Mouse (Mus musculus): Measurements from ENCODE around the gene Dock8. TPM values are rescaled to one million over a fixed set of nuclear protein-coding genes. Genes with fewer than 3 reads are reported as not detected.

Dock8 gene
- total and polyA plus RNA-seq, 3 experiments, result 16.1 to 30.1 TPM; not detected in 1

DNA sequence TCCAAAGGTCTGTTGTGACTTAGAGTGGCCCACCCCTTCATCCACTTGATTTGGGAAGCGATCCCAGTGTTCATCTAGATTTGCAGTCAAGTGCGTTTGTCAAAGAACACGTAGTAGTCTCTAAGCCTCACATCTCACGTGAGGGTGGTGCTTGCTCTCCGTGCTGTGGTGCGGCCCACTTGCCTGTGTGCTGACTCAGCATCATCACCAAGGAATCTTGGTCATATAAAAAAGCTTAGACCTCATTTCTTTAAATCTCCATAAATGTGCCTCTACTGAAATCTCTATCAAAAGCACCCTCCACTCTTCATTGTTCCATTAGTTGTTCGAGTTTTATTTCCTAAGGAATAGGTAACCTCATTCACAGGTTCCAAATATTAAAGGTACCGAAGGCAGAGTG lies 107.0 kb downstream of the Dock8 start:
- H3K4me1 ChIP-seq (ENCODE audit: control insufficient read depth in 1 of 2, insufficient read depth in 2 of 2, low read length in 2 of 2), result no peaks in the 10 kb centered on the region
- no peaks in the 10 kb centered on the region for H3K79me2 ChIP-seq (ENCODE audit: control insufficient read depth, insufficient read depth, low read length, poor library complexity)
- no peak overlapping the region for H3K4me3 ChIP-seq (ENCODE audit: control insufficient read depth in 1 of 2, insufficient read depth in 1 of 2, low read depth in 2 of 2, low read length in 2 of 2)
- no peaks in the 10 kb centered on the region for H3K9me3 ChIP-seq (replicated peaks; ENCODE audit: insufficient read depth, low read length)
- no peak for DNase-seq (ENCODE audit: low read depth, low spot score)
- peaks cover 0 to 30% of the 10 kb centered on the region in 2 experiments; a peak in 2 of 4 replicates for H3K36me3 ChIP-seq (ENCODE audit: control insufficient read depth in 1 of 2, insufficient read depth in 2 of 2, low read length in 2 of 2)
- TF ChIP-seq HCFC1 (IDR thresholded peaks at IDR 0.05; ENCODE audit: low read depth, low read length) (no peak), KAT2A (conservative IDR thresholded peaks at IDR 0.05; ENCODE audit: low read depth, low read length) (no peak), SIN3A (IDR thresholded peaks at IDR 0.05; ENCODE audit: low read length) (no peak), E2F4 (IDR thresholded peaks at IDR 0.05; ENCODE audit: borderline replicate concordance, low read depth, low read length) (no peak), ETS1 (IDR thresholded peaks at IDR 0.05; ENCODE audit: low read depth, low read length) (no peak), ZC3H11A (IDR thresholded peaks at IDR 0.05; ENCODE audit: low read depth, low read length) (no peak), MAFK (IDR thresholded peaks at IDR 0.05; ENCODE audit: borderline replicate concordance, low read depth, low read length) (peak; percentile 30; the same call in 1 of the 2 replicates), TCF12 (IDR thresholded peaks at IDR 0.05; ENCODE audit: low read depth, low read length) (no peak)
- H3K9ac ChIP-seq (ENCODE audit: control insufficient read depth, low read depth, low read length, poor library complexity, severe bottlenecking), result no peak overlapping the region
- H3K27ac ChIP-seq (ENCODE audit: control insufficient read depth, low read depth, low read length), result no peak overlapping the region
- H3K27me3 ChIP-seq (ENCODE audit: control insufficient read depth in 1 of 2, insufficient read depth in 2 of 2, low read length in 2 of 2), result no peaks in the 10 kb centered on the region

DNA sequence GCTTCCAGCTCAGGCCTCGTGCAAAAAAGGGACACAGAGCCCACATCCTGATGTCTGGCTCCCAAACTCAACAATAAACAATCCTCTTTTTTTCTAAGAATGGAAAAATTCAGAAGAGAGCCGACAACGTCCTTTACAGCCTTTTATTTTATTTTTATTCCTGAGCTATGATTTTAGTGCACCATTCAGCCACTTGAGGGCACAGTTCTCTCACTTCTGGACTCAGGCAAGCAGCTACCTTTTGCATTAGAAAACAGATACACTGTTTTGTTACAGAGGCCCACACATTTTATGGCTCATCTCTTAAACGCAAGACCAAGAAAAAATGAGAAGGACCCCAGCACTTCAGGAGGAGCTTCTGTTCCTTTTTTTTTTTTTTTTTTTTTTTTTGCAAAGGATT lies 108.1 kb downstream of the Dock8 start:
- peak; percentile 22 for DNase-seq (ENCODE audit: low read depth, low spot score)
- peaks cover 0 to 27% of the 10 kb centered on the region in 2 experiments; a peak in 2 of 4 replicates for H3K36me3 ChIP-seq (ENCODE audit: control insufficient read depth in 1 of 2, insufficient read depth in 2 of 2, low read length in 2 of 2)
- no peaks in the 10 kb centered on the region for H3K4me1 ChIP-seq (ENCODE audit: control insufficient read depth in 1 of 2, insufficient read depth in 2 of 2, low read length in 2 of 2)
- no peaks in the 10 kb centered on the region for H3K79me2 ChIP-seq (ENCODE audit: control insufficient read depth, insufficient read depth, low read length, poor library complexity)
- TF ChIP-seq POLR2AphosphoS2 (IDR thresholded peaks at IDR 0.05; ENCODE audit: low read length) (no peak), ZC3H11A (IDR thresholded peaks at IDR 0.05; ENCODE audit: low read depth, low read length) (no peak), RAD21 (IDR thresholded peaks at IDR 0.05; ENCODE audit: low read depth, low read length) (peak; percentile 39), CTCF (IDR thresholded peaks at IDR 0.05 in 2 of 3, conservative IDR thresholded peaks at IDR 0.05 in 1 of 3; ENCODE audit: control insufficient read depth in 1 of 3, insufficient read depth in 1 of 3, low read depth in 2 of 3, low read length in 3 of 3, poor library complexity in 1 of 3, severe bottlenecking in 1 of 3) (peak in 2 of 3 experiments; percentile 9 to 47; a peak in 2 of 6 replicates), SMC3 (IDR thresholded peaks at IDR 0.05; ENCODE audit: low read depth, low read length) (peak; percentile 41)
- no peaks in the 10 kb centered on the region for H3K27me3 ChIP-seq (ENCODE audit: control insufficient read depth in 1 of 2, insufficient read depth in 2 of 2, low read length in 2 of 2)
- no peaks in the 10 kb centered on the region for H3K9me3 ChIP-seq (replicated peaks; ENCODE audit: insufficient read depth, low read length)
- no peak overlapping the region for H3K9ac ChIP-seq (ENCODE audit: control insufficient read depth, low read depth, low read length, poor library complexity, severe bottlenecking)
- H3K4me3 ChIP-seq (ENCODE audit: control insufficient read depth in 1 of 2, insufficient read depth in 1 of 2, low read depth in 2 of 2, low read length in 2 of 2), result no peak overlapping the region
- no peak overlapping the region for H3K27ac ChIP-seq (ENCODE audit: control insufficient read depth, low read depth, low read length)

- Histone ChIP-seq H3K4me3 (ENCODE audit: control insufficient read depth in 1 of 2, insufficient read depth in 1 of 2, low read depth in 2 of 2, low read length in 2 of 2) (no peak overlapping the region), H3K79me2 (ENCODE audit: control insufficient read depth, insufficient read depth, low read length, poor library complexity) (no peaks in the 10 kb centered on the region), H3K9ac (ENCODE audit: control insufficient read depth, low read depth, low read length, poor library complexity, severe bottlenecking) (no peak overlapping the region), H3K36me3 (ENCODE audit: control insufficient read depth in 1 of 2, insufficient read depth in 2 of 2, low read length in 2 of 2) (peaks cover 0 to 9% of the 10 kb centered on the region in 2 experiments; a peak in 2 of 4 replicates), H3K27me3 (ENCODE audit: control insufficient read depth in 1 of 2, insufficient read depth in 2 of 2, low read length in 2 of 2) (no peaks in the 10 kb centered on the region), H3K27ac (ENCODE audit: control insufficient read depth, low read depth, low read length) (no peak overlapping the region), H3K9me3 (replicated peaks; ENCODE audit: insufficient read depth, low read length) (no peaks in the 10 kb centered on the region), H3K4me1 (ENCODE audit: control insufficient read depth in 1 of 2, insufficient read depth in 2 of 2, low read length in 2 of 2) (no peaks in the 10 kb centered on the region)
- TF ChIP-seq ZNF384 (IDR thresholded peaks at IDR 0.05; ENCODE audit: low read depth, low read length), result 0 out of 2 replicates have a peak, but pooled peaks have one; percentile 3
- TF ChIP-seq RCOR1 (IDR thresholded peaks at IDR 0.05; ENCODE audit: low read depth, low read length), result no peak
- DNase-seq (ENCODE audit: low read depth, low spot score), result no peak
Measured at GRCm38 (mm10) chr19:25111591-25112233, 112.4 kb downstream of the Dock8 start.

Data from MEL (cell line).